Mouse (Mus musculus) frontal cortex, postnatal 14 days (tissue): ENCODE data around the gene Gbgt1.
A peak's percentile ranks its signal among the peaks of the same experiment; 100 is the strongest.
"Not testable (repeated sequence)": the region's sequence is repeated elsewhere in the genome, so short reads cannot be mapped to it uniquely, and the experiment has no call there.

Source experiments
- DNase-seq, 2 experiments: peaks; one replicate each; pipeline ENCODE4 v3.0.0; 2022; ENCODE audit warnings: low spot score in 2 of 2

The Gbgt1 gene

DNA sequence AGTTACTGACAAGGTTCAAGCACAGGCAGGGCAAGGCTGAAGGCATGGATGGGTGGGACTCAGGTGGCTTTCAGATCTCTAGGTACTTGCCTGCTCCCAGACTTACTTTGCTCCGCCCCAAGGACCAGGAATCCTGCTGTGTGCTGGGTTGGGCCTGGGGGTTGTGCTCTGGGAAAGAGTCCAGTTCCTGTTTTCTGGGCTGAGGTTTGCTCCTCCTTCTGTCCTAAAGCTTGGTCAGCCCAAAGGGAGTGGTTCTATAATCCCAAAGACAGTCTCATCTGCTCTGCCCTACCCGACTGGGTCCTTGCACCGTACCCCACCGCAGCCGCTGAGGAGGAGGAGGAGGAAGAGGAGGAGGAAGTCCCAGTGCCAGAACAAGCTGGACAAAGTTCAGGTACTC, at the start of gene Gbgt1:
Gene Gbgt1 (plus strand): TSS at position 221 of the 400 bp plus-strand sequence.
- DNase-seq, result no peak

DNA sequence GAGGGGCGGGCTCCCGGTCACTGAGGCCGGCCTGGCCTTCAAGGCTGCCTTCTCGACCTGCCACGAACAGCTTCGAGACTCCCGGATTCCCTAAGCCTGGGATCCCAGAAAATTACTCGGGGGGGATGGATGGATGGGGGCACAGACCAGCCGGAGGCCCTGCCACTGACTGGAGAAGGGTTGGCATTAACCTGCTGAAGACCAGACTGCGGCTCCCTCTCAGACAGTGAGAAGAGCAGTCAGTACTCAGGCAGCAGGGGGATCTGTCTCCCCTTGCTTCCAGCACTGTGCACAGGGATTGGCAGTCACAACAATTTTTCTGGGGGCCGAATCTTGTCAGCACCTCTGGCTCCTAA, 49.4 kb upstream of the Gbgt1 start:
- no peak for DNase-seq

DNA sequence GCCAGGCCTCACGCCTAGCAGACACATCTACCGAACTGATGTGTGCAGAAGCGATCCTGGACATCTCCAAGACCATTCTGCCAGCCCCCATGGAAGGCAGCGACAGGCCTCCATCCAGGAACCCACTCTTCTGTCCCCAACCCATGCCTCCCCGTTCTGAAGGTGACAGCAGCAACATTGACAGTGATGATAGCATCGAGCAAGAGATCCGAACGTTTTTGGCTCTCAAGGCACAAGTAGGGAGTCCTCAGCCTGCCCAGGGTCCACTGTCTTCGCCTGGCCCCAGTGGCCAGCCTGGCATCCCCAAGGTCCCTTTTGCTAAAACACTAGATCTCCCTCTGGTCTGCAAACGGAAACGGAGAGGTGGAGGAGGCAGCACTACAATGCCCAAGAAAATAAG, 45.0 kb upstream of the Gbgt1 start:
- DNase-seq, result no peak

DNA sequence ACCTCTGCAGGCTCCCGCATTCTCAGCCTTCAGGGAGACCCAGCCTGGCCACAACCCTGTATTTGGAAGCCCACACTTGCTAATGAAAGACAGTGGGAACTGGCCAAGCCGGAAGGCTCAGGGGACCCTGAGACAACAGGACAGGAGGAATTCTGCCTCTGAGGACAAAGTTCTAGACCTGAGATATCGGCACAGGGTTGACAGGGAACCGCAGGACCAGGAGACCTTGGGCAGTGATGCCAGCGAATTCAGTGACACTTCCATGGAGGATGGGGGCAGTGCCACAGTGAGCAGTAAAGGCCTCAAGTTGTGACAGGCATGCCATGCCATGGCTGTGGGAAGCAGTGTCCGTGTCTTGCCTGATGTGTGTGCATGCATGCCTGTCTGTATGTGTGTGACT, 43.2 kb upstream of the Gbgt1 start:
- DNase-seq, result no peak

DNA sequence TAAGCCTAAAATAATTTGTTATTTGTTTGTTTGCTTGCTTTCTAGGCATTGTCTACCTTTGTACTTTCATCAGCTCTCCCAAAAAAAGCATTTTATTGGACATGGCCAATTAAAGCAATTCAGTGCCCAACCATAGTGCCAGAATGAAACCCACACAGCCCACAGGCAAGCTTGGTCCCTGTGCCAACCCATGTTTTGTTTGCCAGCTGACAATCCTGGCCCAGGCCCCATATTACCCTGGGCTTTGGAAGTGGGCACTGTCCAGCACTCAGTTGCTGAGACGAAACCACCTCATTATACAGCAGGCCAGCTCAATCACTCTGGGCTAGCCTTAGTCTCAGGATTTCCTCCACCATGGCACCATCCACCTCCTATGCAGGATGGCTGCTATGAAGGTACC, 40.1 kb upstream of the Gbgt1 start:
- DNase-seq, result no peak

DNA sequence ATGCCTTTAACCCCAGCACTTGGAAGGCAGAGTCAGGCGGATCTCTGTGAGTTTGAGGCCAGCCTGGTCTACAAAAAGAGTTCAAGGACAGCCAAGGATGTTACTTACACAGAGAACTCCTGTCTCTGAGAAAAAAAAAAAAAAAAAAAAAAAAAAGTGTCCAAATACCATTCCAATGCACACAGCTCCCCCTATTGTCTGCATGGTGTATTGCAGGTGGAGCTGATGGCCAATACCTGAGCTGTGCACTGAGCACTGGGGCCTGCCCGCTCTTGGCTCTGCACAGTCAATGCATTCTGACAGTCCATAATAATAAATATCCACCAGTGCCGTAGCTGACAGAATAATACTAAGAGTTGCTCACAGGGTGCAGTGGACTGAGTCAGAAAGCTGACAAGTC, 32.8 kb upstream of the Gbgt1 start:
- peak in 1 of 2 experiments; percentile 48 for DNase-seq

DNA sequence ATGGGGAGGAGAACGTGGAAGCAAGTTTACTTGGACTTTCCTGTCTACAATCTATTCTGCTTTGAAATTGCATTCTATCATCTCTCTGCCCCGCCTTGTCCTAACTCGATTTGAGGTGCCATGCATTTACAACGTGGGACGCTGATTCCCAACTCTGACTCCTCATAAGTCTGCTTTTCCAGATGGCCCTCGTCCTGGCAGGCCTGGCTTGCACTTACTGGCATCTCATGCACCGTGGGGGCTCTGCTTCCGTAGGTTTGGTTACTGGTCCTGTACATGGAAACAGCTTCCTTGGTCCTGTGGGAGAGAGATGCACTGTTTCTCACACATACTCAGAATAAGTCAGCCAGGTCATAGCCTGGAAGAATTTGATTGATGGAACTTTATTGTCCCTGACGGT, 31.8 kb upstream of the Gbgt1 start:
- DNase-seq, result no peak

DNA sequence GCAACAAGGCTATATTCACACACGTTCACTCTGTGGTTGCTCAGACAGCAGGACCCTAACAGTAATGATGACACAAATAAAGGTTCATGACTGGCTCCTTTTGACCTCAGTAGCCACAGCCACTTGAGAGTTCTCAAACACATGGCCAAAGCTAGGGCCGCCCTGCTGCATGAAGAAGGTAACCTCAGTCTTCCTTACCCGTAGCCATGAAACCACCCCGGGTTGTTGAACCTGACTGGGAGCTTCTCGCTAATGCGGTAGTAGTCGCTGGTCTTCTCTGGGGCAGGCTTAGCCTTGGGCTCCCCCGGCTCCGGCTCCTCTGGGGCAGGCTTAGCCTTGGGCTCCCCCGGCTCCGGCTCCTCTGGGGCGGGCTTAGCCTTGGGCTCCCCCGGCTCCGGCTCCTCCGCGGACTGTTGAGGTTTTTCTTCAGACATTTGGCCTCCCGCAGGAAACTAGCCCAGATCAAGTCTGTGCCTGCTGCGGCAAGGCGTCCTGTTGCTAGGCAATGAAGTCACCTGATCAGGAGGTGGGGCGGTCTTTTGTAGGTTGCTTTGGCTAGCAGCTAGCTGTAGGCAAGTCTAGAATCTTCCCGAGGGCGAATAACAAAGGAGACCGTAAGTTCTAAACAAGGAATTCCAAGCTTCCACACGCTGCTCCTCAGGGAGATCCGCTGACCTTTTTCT, 30.7 kb upstream of the Gbgt1 start, which contains the start of gene 1700007K13Rik:
Gene 1700007K13Rik (minus strand): TSS at position 497 of the 683 bp plus-strand sequence.
- peak; percentile 49 to 54 for DNase-seq

DNA sequence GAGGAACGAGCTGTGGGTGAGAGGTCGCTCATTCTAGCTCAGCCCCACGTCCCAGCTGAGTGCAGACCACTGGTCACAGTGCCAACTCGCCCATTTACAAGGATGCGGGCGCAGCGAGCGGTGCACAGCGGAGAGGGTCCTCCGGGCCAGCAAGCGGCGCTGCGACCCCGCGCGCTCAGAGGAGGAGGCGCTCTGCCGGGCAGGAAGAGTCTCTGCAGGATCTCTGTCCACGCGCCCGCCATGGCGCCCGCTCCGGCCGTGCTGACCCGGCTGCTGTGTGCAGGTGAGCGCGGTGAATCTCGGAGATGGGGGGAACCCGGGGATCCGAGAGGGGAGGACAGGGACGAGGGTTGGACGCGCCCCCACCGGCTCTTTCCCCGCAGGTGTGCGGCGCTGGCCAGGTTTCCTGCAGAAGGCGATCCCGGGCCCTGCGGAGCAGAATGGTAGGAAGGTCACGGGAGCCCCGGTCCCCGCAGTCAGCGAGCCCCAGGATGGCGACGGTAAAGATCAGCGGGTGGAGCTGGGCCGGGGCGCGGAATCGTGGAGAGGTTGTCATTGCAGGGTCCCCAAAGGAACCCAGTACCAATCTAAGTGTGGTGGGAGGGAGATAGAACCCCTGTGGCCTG, 28.7 kb upstream of the Gbgt1 start, which contains the start of gene Mrps2:
Gene Mrps2 (plus strand): TSS at position 207 of the 626 bp plus-strand sequence.
- DNase-seq, result peak; percentile 69 to 78

DNA sequence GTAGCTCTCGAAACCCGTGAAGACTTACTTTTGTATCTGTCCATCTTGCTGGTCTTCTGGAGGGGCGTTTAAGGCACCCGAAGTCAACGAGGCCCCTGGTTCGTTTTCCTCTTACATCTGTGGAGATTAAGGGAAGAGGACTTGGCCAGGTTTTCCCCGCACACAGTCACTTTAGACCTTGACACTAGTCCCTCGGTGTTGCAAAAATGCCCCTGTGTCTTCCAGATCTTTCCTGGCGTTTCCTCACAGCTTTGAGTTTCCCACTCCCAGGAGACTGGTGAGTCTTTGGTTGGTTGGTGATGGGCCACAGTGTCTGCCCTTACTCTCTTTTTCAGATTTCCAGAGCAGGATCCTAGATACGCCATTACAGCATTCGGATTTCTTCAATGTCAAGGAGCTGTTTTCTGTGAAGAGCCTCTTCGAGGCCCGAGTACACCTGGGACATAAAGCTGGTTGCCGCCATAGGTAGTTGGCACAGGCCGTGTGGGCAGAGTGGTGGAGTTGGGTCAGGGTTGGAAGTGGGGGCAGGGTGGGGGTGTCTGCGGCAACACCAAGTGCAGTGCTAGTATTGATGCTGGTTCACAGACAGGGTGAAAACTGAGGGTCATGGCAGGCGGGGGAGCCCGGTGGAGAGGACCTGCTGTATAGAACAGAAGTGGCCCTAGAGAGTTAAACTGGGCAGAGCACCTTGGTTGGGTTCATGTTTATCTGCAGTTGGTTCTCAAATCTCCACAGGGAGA, 28.0 kb upstream of the Gbgt1 start:
- no peak for DNase-seq

DNA sequence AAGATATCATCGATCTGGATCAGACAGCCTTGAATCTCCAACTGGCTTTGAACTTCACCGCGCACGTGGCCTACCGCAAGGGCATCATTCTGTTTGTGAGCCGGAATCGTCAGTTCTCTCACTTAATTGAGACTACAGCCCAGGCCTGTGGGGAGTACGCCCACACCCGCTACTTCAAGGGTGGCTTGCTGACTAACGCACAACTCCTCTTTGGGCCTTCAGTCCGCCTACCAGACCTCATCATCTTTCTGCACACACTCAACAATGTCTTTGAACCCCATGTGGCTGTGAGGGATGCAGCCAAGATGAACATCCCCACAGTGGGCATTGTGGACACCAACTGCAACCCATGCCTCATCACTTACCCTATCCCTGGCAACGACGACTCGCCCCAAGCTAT, 27.2 kb upstream of the Gbgt1 start:
- no peak for DNase-seq

DNA sequence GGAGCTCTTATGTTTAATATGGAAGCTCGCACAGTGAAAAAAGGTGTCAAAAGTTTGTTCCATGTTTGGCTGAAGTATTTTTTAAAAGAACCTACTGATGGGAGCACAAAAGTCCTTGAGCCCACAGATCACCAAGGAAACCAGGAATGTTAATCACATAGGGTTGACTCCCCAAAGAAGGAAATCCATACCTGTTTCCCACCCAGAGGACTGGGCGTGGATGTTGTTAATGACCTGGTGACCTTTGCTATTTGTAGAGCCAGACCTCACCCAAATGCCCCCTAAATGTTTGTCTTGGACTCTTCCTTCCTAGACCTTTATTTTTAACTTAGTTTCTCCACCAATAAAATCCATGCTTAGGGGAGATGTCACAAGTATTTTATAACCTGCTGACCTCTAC, 26.1 kb upstream of the Gbgt1 start:
- DNase-seq, result no peak

DNA sequence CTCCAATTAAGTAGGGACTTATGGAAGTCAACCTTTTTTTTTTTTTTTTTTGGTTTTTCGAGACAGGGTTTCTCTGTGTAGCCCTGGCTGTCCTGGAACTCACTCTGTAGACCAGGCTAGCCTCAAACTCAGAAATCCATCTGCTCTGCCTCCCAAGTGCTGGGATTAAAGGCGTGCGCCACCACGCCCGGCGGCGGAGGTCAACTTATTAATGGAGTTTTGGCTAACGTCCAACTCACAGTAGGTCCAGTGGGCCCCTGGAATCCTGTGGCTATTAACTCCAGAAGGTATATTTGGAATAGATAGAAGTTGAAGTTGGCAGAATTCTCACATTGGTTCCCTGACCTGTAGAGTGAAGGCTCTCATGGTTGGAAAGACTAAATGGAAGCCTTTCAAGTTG, 24.7 kb upstream of the Gbgt1 start:
- DNase-seq, result not testable (repeated sequence)

DNA sequence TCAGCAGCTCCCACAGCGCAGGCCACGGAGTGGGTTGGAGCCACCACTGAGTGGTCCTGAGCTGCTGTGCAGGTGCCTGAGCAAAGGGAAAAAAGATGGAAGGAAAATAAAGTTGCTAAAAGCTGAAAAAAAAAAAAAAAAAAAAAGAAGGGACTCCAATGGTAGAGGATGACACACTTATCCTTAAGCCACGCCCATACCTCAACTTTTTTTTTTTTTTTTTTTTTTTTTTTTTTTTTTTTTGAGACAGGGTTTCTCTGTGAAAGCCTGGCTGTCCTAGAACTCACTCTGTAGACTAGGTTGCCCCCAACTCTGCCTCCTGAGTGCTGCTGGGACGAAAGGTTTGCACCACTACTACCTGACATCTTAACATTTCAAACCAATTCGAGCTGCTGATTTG, 18.7 kb upstream of the Gbgt1 start:
- not testable (repeated sequence) for DNase-seq

DNA sequence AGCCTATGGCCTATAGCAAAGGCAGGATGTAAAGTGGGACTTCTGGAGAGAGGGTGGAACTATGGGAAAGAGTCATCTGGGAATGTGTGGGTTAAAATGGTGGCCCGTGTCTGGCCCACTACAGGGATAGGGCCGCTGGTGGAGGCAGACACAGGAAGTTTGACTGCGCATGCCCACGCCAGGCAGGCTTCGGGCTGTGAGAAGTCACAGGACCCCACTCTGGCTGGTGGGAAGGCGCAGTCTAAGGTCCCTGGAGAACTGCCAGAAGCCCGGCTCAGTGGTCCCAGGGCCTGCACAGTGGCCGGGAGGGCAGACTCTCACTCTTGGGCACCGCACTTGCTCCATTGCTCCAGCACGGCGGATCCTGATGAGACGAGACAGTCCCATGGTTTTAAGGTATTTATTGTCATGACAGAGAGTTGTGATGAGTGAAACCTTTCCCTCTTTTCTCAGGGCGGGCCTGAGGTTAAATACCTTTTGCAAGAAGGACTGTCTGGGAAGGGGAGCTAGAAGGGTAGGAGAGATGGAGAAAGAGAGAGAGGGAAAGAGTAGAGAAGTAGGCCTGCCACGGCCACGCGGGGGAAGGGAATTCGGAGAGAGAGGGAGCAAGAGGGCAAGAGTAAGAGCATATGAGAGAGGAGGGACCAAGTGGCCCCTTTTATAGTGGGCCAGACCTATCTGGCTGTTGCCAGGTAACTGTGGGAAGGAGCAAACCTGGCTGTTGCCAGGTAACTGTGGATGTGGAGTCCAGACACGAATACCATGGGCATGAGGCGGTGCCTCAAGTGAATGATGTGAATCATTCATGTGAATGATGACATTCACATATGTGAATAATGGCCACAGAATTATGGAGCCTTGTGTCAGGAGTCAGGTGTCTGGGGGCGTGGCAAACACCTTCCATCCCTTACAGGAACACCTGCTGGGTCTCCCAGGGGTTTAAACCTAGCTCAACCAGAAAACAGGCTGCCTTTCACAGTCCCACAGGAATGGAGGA, 17.2 kb upstream of the Gbgt1 start:
- DNase-seq, result no peak

DNA sequence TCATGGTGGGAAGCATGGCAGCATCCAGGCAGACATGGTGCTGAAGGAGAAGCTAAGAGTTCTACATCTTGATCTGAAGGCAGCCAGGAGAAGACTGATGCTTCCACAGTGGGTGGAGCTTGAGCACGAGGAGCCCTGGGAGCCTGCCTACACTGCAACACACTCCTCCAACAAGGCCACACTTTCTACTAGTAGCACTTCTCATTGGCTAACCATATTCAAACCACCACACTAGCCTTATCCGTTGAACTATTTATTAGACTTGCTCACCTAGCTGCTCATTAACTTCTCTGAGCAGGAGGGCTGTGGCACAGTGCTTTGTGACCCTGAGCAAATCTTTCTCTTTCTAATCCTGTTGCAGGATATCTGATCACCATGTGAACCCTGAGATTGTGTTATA, 12.8 kb upstream of the Gbgt1 start:
- DNase-seq, result no peak

DNA sequence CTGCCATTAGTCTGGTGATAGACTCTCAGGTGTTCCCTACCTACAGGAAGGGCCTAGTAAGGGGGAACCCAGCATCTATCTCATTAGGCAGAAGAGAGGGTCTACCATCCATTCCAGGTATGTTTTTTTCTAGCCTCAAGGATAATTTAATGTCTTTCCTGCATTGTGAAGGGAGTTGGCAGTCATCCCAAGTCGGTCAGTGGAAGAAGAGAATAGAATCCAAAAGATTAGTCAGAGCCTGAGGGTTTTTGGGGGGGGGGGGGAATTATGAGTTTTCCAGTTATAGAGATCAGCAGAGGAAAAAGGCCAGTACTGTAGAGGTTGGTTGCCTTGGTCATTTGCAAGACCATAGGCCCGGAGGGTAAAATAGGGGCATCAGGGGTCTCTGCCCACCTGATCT, 2.2 kb upstream of the Gbgt1 start:
- no peak for DNase-seq

DNA sequence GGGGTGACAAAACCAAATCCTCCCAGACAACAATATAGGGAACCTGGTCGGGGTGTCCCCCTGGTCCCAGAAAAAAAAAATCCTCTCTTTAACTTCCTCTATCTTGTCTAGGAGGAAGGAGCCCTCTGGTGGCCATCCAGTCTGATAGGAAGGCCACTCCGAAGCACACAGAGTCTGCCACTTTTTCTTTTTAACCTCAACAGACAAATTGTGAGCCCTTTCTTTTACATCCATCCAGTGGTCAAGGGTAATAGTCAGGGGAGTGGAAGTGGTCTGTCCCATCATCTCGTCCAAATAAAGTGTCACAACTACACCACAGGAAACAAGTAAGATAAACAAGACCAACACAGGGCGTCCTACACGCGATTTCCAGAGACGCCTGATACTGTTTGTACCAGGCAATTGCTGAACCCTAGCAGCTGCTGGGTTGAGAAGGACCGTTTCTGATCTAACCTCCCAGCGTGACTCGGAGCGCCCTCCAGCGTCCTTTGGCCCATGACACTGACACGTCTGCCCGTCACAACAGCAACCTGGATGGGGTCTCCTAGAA, 1.4 kb upstream of the Gbgt1 start:
- DNase-seq, result no peak

DNA sequence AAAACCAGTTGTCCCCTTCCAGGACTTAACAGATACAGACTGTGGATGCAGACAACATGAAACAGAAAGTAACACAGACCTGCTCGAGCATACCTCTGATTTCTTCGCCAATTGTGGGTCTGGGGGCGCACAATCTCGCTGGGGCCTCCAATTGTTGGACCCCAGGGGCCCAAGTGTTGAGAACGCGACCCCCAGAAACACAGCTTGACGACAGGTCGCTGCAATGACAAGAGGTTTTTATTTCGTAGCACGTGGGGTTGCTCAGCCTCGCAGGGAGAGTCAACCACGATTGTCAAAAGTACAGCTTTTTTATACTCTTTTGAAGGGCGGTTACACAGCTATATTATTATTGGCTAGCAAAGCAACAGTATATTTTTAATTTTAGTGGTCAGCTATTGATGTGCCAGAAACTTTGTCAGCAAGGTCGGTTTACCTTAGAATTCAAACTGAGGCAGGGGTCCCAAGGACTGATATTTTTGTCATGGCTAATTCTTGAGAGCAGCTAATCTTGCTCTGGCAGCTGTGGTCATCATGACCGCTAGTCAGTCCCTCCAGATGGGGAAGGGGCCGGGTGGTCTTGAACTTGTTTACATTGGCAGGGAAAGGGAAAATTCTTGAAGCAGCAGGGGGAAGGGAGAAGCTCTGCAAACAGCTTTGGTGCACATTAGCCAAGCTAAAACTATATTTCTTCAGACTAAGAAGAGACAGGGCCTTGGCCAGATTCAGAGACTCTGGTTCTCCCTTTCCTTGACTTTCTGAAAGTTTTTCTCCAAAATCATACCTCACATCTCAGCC, 693 bp upstream of the Gbgt1 start:
- no peak for DNase-seq

DNA sequence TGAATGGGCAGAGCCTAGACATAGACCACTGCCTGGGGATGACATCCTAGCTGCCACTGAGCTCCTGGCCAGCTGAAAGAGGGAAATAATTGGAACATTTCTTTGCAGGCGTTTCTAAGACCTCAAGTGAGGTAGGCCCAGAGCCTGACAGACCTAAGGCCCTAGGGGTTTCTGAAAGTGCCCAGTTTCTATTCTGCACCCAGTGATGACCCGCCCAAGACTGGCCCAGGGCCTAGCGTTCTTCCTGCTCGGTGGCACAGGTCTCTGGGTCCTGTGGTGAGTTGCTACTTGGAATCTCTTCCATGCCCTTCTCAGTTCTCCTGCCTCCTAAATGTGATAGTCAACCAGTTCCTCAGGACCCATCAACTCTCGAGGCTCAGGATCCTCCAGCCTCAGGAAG, 870 bp downstream of the Gbgt1 start:
- DNase-seq, result no peak

DNA sequence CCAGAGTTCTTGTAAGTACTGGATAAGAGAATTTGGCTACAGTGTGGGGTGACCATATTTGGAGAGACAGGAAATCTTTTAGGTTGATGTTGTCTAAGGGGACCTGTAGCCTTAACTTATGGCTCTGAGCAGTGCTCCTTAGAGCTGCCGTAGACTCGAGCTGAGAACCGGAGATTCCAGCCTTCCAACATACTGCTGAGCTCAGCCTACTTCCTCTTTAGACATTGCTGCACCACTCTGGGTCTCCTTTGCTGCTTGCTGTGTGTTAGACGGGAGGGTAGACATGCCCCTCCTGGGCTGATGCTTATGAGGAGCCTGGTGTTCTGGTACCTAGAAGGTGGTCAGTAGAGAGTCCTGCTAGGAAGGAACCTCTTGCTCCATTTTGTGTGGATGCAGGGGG, 1.7 kb downstream of the Gbgt1 start:
- DNase-seq, result no peak
